Mouse (Mus musculus): Measurements from ENCODE around the gene Mfsd5. TPM values are rescaled to one million over a fixed set of nuclear protein-coding genes. Genes with fewer than 3 reads are reported as not detected.

Mfsd5 gene
- 10 to 100 TPM; 61.9 to 62.3 TPM for total RNA-seq (2023)

DNA sequence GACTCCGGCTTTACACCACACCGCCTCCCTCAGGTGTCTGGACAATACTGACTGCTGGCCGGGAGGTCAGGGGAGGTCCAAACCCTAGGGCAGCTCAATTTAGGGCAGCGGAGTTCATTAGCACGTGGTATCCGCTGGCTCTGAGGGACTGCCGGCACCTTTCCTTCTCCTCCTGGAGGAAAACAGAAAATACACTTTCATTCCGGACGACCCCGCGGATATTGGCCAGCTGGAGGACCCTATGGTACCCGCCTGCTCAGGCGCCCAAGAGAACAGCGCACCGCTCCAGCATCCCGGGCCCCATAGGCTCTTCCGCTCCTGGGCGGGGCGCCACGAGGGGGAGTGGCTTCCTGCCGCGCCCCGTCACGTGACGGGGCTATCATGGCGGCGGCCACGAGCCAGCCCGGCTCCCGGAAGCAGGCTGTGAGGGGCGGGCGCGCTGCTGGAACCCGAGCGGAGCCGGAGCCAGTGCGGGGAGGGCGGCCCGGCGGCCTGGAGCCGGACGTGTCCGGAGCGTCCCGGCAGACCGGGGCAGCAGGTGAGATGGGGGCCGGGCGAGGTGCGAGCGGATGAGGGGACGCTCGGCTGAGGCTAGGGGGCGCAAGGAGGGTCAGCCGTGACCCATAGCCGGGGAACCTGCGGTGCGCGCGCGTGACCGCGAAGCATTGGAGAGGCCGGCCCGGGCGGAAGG, at the start of gene Mfsd5:
Gene Mfsd5, plus strand, starts transcription at position 363 of the 691 bp plus-strand sequence.

DNA sequence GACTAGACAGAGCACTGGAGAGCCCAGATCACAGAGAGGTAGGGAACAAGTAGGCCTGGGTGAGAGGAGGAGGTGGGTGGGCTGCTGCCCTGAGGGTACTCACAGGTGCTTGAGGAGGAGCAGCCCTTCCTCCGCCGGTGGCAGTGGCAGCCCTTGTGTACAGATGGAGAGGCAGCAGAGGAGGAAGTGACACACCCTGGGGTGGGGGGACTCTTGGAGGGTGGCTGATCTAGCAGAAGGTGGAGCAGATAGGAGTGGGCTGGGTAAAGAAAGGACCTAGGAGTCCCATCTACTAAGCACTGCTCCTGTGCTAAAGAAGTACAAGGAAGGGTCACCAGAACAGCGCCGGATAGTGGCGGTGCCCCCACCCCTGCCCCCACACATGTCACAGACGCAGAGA, 47.5 kb upstream of the Mfsd5 start, which contains the start of gene Itgb7:
Gene Itgb7, minus strand, starts transcription at position 197 of the 400 bp plus-strand sequence.

DNA sequence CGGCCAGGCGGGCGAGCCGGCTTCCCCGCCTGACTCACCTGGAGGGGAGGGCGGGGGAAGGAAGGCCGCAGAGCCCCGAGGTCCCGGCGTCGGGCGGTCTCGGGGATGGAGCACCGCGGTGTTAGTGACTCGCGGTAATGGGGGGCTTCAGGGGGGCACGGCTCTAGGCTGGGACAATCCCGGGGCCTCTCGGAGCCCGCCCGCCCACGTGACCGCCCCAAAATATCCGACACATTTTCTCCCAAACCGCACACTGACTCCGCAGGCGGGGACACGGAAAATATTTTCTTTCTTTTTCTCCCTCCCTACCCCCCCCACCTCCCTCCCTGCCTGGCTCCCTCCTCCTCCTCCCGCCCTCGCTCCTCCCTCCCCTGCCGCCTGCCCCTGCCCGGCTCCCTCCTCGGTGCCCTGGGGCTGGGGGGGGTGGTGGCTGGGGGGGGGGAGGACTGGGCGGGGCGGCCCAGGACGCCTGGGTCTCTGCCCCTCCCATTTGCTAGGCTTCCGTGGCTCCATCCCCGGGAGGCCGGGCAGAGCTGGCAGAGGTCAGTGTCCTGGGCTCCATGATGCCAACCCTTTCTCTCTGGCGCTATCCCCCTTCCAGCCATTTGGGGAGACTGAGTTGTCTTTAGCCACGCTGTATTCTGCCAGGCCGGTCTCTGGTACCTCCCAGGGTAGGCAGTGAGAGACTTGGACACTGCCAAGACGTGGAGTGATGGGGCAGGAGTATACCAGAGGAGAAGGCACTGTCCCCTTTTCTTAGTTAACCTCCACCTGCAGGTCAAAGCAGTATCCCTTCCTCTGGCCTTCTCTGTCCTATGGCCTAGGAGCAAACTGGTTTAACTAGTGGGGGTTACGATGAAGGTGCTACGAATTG, 21.8 kb upstream of the Mfsd5 start, which contains the start of gene Rarg:
Gene Rarg, minus strand, starts transcription at position 316 of the 874 bp plus-strand sequence.

DNA sequence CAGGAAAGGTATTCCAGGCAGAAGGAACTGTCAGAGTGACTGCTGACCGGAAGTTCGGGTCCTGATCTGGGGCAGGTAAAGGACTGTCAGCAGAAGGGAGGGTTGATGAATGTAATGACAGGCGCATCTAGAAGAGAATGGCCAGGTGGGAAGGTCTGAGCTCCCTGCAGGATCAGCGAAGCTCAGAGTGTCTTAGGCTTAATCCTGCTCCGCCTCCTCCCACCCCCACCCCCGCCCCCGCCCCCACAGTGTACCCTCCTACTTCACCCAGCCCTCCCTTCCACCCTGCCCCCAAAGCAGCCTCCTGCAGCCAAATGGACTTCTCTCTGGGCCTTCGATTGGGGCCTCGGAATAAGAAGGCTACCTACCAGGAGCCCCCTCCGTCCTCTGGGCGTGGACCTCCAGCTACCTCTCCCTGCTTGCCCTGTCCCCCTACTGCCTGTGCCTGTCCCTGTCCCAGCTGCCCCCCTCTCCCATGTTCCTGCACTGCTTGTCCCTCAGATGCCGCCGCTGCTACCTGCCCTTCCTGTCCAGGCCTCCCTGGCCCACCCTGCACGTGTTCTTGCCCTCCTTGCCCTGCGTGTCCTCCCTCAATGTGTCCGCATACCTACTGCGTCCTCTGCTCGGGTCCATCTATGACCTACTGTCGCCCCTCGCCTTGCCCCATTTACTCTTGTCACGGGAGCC, 8.8 kb upstream of the Mfsd5 start, which contains the start of gene Gm9918:
Gene Gm9918, plus strand, starts transcription at position 290 of the 687 bp plus-strand sequence.

GRCm38 (mm10) chr15:102295633-102296367, 16.5 kb downstream of the Mfsd5 start, which contains the start of gene Espl1:
TSS of gene Espl1 (plus strand) at chr15:102296266.

GRCm38 (mm10) chr15:102326022-102326576, 46.8 kb downstream of the Mfsd5 start, which contains the start of gene Pfdn5:
TSS of gene Pfdn5 (plus strand) at chr15:102326116.

Other genes starting within 250 kb of the Mfsd5 start
- gene Eif4b, start 205.7 kb upstream of the Mfsd5 start, total RNA-seq (2023): 100 to 1,000 TPM; 224 to 241 TPM
- gene Tns2, start 179.0 kb upstream of the Mfsd5 start, total RNA-seq (2023): 1 to 10 TPM in 1 of 2 experiments, under 1 TPM in 1; 0.82 to 1.5 TPM
- 10 to 100 TPM; 23.5 to 24.4 TPM for gene Spryd3, start 143.2 kb upstream of the Mfsd5 start, total RNA-seq (2023)
- 1 to 10 TPM; 1.3 to 2.7 TPM for gene Igfbp6, start 135.1 kb upstream of the Mfsd5 start, total RNA-seq (2023)
- gene Soat2, start 128.9 kb upstream of the Mfsd5 start, total RNA-seq (2023): 1 to 10 TPM in 1 of 2 experiments, under 1 TPM in 1; 0.70 to 1.4 TPM
- 10 to 100 TPM; 81.6 to 82.5 TPM for gene Zfp740, start 76.2 kb upstream of the Mfsd5 start, total RNA-seq (2023)
- 10 to 100 TPM; 23.0 to 29.3 TPM for gene Csad, start 74.7 kb upstream of the Mfsd5 start, total RNA-seq (2023)
- gene Itgb7, start 47.5 kb upstream of the Mfsd5 start, total RNA-seq (2023): 100 to 1,000 TPM; 452 to 480 TPM
- 10 to 100 TPM; 92.1 to 98.7 TPM for gene Rarg, start 21.9 kb upstream of the Mfsd5 start, total RNA-seq (2023)
- not detected for gene Gm9918, start 8.9 kb upstream of the Mfsd5 start, total RNA-seq (2023)
- gene Espl1, start 16.8 kb downstream of the Mfsd5 start, total RNA-seq (2023): 1 to 10 TPM; 6.8 to 7.2 TPM
- gene Pfdn5, start 46.7 kb downstream of the Mfsd5 start, total RNA-seq (2023): 100 to 1,000 TPM; 450 to 458 TPM
- 10 to 100 TPM; 30.1 to 40.6 TPM for gene Myg1, start 52.3 kb downstream of the Mfsd5 start, total RNA-seq (2023)
- 10 to 100 TPM; 24.3 to 28.5 TPM for gene Aaas, start 71.3 kb downstream of the Mfsd5 start, total RNA-seq (2023)
- not detected for gene Sp7, start 87.7 kb downstream of the Mfsd5 start, total RNA-seq (2023)
- 100 to 1,000 TPM; 147 to 181 TPM for gene Sp1, start 126.7 kb downstream of the Mfsd5 start, total RNA-seq (2023)
- gene Amhr2, start 165.9 kb downstream of the Mfsd5 start, total RNA-seq (2023): not detected
- 100 to 1,000 TPM; 272 to 309 TPM for gene Prr13, start 179.6 kb downstream of the Mfsd5 start, total RNA-seq (2023)
- gene Pcbp2, start 191.1 kb downstream of the Mfsd5 start, total RNA-seq (2023): 100 to 1,000 TPM; 637 to 654 TPM
- 10 to 100 TPM in 1 of 2 experiments, 1 to 10 TPM in 1; 7.0 to 10.1 TPM for gene Gm10337, start 224.3 kb downstream of the Mfsd5 start, total RNA-seq (2023)
- gene Map3k12, start 237.6 kb downstream of the Mfsd5 start, total RNA-seq (2023): under 1 TPM; 0.55 to 0.82 TPM
- gene Tarbp2, start 238.7 kb downstream of the Mfsd5 start, total RNA-seq (2023): 10 to 100 TPM; 22.3 to 28.1 TPM
- gene Npff, start 245.5 kb downstream of the Mfsd5 start, total RNA-seq (2023): 10 to 100 TPM in 1 of 2 experiments, 1 to 10 TPM in 1; 8.2 to 11.4 TPM